Mouse (Mus musculus) limb, embryonic 14.5 days (tissue): ENCODE measurements around the gene Prss38. TPM values are rescaled to one million over a fixed set of nuclear protein-coding genes. Genes with fewer than 3 reads are reported as not detected.

Source experiments
- ATAC-seq: fragments of 200-750 bp; cut with Nextera tagmentation; 2 replicates; pipeline ENCODE4 v1.8.0; 2017; ENCODE audit warnings: low read depth, moderate number of reproducible peaks, moderate TSS enrichment; ENCODE audit not compliant: low FRiP score
- DNase-seq: peaks from one replicate; pipeline ENCODE4 v3.0.0-alpha.2; 2015; ENCODE audit warnings: low spot score
- H3K27ac ChIP-seq: fragments of 300-500 bp; sonication (generic); replicated peaks from 2 replicates; pipeline ENCODE4 v1.5.1; 2014; ENCODE audit warnings: low read depth, mild to moderate bottlenecking, low read length, moderate library complexity, mixed read lengths
- H3K27me3 ChIP-seq: fragments of 300-500 bp; sonication (generic); 2 replicates; pipeline ENCODE4 v1.6.1; 2014; ENCODE audit warnings: low read length, mixed read lengths; ENCODE audit not compliant: control insufficient read depth, insufficient read depth
- H3K36me3 ChIP-seq: fragments of 300-500 bp; sonication (generic); 2 replicates; pipeline ENCODE4 v1.6.1; 2014; ENCODE audit warnings: mild to moderate bottlenecking, low read length, moderate library complexity, mixed read lengths; ENCODE audit not compliant: control insufficient read depth, insufficient read depth
- H3K4me1 ChIP-seq: fragments of 300-500 bp; sonication (generic); 2 replicates; pipeline ENCODE4 v1.6.1; 2014; ENCODE audit warnings: antibody characterized with exemption, low read length, mixed read lengths; ENCODE audit not compliant: control insufficient read depth, insufficient read depth
- H3K4me2 ChIP-seq: fragments of 300-500 bp; sonication (generic); replicated peaks from 2 replicates; pipeline ENCODE4 v1.6.1; 2014; ENCODE audit warnings: low read depth, mild to moderate bottlenecking, low read length, moderate library complexity; ENCODE audit not compliant: severe bottlenecking
- H3K4me3 ChIP-seq: fragments of 300-500 bp; sonication (generic); replicated peaks from 2 replicates; pipeline ENCODE4 v1.5.1; 2014; ENCODE audit warnings: low read length
- H3K9ac ChIP-seq: fragments of 300-500 bp; sonication (generic); 2 replicates; pipeline ENCODE4 v1.6.1; 2014; ENCODE audit warnings: mild to moderate bottlenecking, low read depth, low read length, moderate library complexity; ENCODE audit not compliant: severe bottlenecking
- H3K9me3 ChIP-seq: fragments of 300-500 bp; sonication (generic); 2 replicates; pipeline ENCODE4 v1.6.1; 2016; ENCODE audit warnings: low read length; ENCODE audit not compliant: control insufficient read depth
- POLR2A ChIP-seq: fragments of 200-500 bp; IDR thresholded peaks from 2 replicates; pipeline ENCODE4 v1.8.0; 2012; ENCODE audit warnings: inconsistent platforms, mild to moderate bottlenecking, moderate library complexity, borderline replicate concordance; ENCODE audit not compliant: insufficient read depth, insufficient read length; ENCODE audit errors: extremely low read depth
- WGBS: fragments of 180-500 bp; shearing (Covaris S2); extraction: QIAGEN DNeasy Blood & Tissue Kit; methylation state at CpG from one replicate; pipeline ENCODE4 v1.1.7; 2014; 5-methylcytosine and 5-hydroxymethylcytosine counted together
- polyA plus RNA-seq, 2 experiments: library from polyadenylated mRNA; depleted of rRNA in 1 of 2; stranded (reverse) in 1 of 2; unstranded in 1 of 2; fragments of >200 nt; fragmentation: Nextera tagmentation in 1 of 2; extraction: Ambion mirVana in 1 of 2; gene quantifications; 2 replicates each; pipeline versions ENCODE4 v1.2.1 to v1.2.3; 2012 to 2014

Prss38 gene
- polyA plus RNA-seq, 2 experiments, result 0.13 TPM; not detected in 1

GRCm38 (mm10) chr11:59335942-59336341 is 39.5 kb downstream of the Prss38 start:
- no peak for DNase-seq
- peaks cover 14% of the 10 kb centered on the region; the same call in 1 of the 2 replicates for H3K4me1 ChIP-seq
- ATAC-seq, result no peak
- H3K4me3 ChIP-seq, result no peak overlapping the region
- peak overlapping the region; percentile 28 for H3K27ac ChIP-seq
- H3K9me3 ChIP-seq, result no peaks in the 10 kb centered on the region
- H3K9ac ChIP-seq, result no peak overlapping the region
- no peak overlapping the region for H3K4me2 ChIP-seq
- 30% methylated on average over 2 of the region's 2 CpGs for WGBS
- H3K36me3 ChIP-seq, result peaks cover 17% of the 10 kb centered on the region
- no peak for TF ChIP-seq POLR2A
- no peaks in the 10 kb centered on the region for H3K27me3 ChIP-seq

DNA sequence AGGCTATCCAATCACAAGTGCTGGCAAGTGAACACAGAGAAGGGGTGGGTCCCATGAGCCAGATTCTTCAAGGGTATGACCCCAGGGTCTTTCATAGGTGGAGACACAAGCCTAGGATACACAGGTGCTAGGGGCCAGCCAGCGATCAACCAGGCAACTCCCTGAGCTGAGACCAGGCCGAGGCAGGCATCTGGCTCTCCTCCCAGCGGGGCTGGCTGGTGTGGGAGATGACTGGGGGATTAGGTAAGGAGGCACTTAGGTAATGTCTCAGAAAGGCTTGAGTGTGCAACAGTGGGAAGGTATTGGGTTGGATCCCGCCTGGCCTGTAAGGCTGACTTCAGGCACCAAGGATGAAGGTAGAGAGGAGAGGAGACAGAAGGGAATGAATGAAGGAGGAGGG is 40.3 kb downstream of the Prss38 start:
- H3K9ac ChIP-seq, result no peak overlapping the region
- peaks cover 19% of the 10 kb centered on the region for H3K36me3 ChIP-seq
- H3K27ac ChIP-seq, result no peak overlapping the region
- peaks cover 15% of the 10 kb centered on the region; the same call in 1 of the 2 replicates for H3K4me1 ChIP-seq
- H3K9me3 ChIP-seq, result no peaks in the 10 kb centered on the region
- ATAC-seq (no peak), DNase-seq (no peak)
- no peaks in the 10 kb centered on the region for H3K27me3 ChIP-seq
- no peak overlapping the region for H3K4me2 ChIP-seq
- WGBS, result 69% methylated on average over 4 of the region's 4 CpGs
- H3K4me3 ChIP-seq, result no peak overlapping the region
- no peak for TF ChIP-seq POLR2A

GRCm38 (mm10) chr11:59332938-59333337 is 42.5 kb downstream of the Prss38 start:
- peaks cover 26% of the 10 kb centered on the region for H3K4me1 ChIP-seq
- no peak overlapping the region for H3K4me2 ChIP-seq
- ATAC-seq (no peak), DNase-seq (no peak)
- H3K9ac ChIP-seq, result no peak overlapping the region
- TF ChIP-seq POLR2A, result no peak
- H3K27me3 ChIP-seq, result no peaks in the 10 kb centered on the region
- 33% methylated on average over 9 of the region's 9 CpGs for WGBS
- peaks cover 19% of the 10 kb centered on the region for H3K36me3 ChIP-seq
- H3K9me3 ChIP-seq, result no peaks in the 10 kb centered on the region
- no peak overlapping the region for H3K4me3 ChIP-seq
- H3K27ac ChIP-seq, result no peak overlapping the region

- H3K27me3 ChIP-seq, result no peaks in the 10 kb centered on the region
- H3K36me3 ChIP-seq, result peaks cover 19% of the 10 kb centered on the region
- TF ChIP-seq POLR2A, result no peak
- H3K4me2 ChIP-seq, result no peak overlapping the region
- peaks cover 23% of the 10 kb centered on the region for H3K4me1 ChIP-seq
- no peak overlapping the region for H3K9ac ChIP-seq
- H3K4me3 ChIP-seq, result no peak overlapping the region
- H3K9me3 ChIP-seq, result no peaks in the 10 kb centered on the region
- DNase-seq, result no peak
- no peak for ATAC-seq
- WGBS, result 83% methylated on average over 16 of the region's 16 CpGs
- no peak overlapping the region for H3K27ac ChIP-seq
These were observed 44.1 kb downstream of the Prss38 start for GRCm38 (mm10) chr11:59331167-59331869.

DNA sequence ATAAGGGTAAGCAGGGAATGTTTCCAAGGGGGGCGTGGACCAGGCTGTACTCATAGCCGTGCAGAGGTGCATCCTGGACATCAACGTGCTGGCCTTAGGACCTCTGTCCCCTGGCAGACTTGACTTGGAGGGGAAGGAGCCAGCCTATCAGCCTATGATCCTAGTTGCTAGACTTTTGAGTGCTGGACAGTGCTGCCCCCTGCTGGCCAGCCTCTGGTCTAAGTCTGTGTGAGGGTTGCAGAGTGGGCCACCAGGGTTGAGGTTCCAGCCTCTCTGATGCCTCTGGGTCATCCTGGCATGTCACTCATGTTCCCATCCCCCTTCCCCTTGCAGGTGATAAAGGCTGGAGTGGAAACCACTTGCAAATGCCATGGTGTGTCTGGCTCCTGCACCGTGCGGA is 44.9 kb downstream of the Prss38 start:
- H3K4me1 ChIP-seq, result peaks cover 18% of the 10 kb centered on the region
- TF ChIP-seq POLR2A, result no peak
- DNase-seq (peak; percentile 59), ATAC-seq (peak; percentile 70; the same call in 1 of the 2 replicates)
- H3K27ac ChIP-seq, result no peak overlapping the region
- no peak overlapping the region for H3K9ac ChIP-seq
- H3K27me3 ChIP-seq, result no peaks in the 10 kb centered on the region
- H3K36me3 ChIP-seq, result peaks cover 19% of the 10 kb centered on the region
- H3K4me2 ChIP-seq, result no peak overlapping the region
- H3K9me3 ChIP-seq, result no peaks in the 10 kb centered on the region
- no peak overlapping the region for H3K4me3 ChIP-seq
- 48% methylated on average over 5 of the region's 5 CpGs for WGBS
